Mouse (Mus musculus): Measurements from ENCODE around the gene Cyct. TPM values are rescaled to one million over a fixed set of nuclear protein-coding genes. Genes with fewer than 3 reads are reported as not detected.

Cyct gene
- polyA plus RNA-seq, 1 experiment from 2014 or later = not detected

GRCm38 (mm10) chr2:76320336-76320735, 39.9 kb downstream of the Cyct start:
- H3K4me1 ChIP-seq (ENCODE audit: control insufficient read depth, insufficient read depth, low read depth, low read length) = no peaks in the 10 kb centered on the region
- ATAC-seq = no peak
- 91% methylated on average over 6 of the region's 6 CpGs for WGBS
- no peaks in the 10 kb centered on the region for H3K36me3 ChIP-seq (ENCODE audit: control insufficient read depth, insufficient read depth, low read length)
- H3K9ac ChIP-seq (ENCODE audit: low read depth, low read length) = no peak overlapping the region
- no peak overlapping the region for H3K4me3 ChIP-seq (ENCODE audit: low read length)
- H3K27me3 ChIP-seq (replicated peaks; ENCODE audit: control insufficient read depth, insufficient read depth, low read length) = no peaks in the 10 kb centered on the region
- no peak overlapping the region for H3K27ac ChIP-seq (ENCODE audit: low read depth, low read length)
- no peaks in the 10 kb centered on the region for H3K9me3 ChIP-seq (ENCODE audit: control insufficient read depth, low read length)
- no peak overlapping the region for H3K4me2 ChIP-seq (ENCODE audit: low read length)

- no peak overlapping the region for H3K4me3 ChIP-seq (ENCODE audit: low read length)
- H3K27ac ChIP-seq (ENCODE audit: low read depth, low read length) = no peak overlapping the region
- no peak overlapping the region for H3K9ac ChIP-seq (ENCODE audit: low read depth, low read length)
- no peak overlapping the region for H3K4me2 ChIP-seq (ENCODE audit: low read length)
- H3K36me3 ChIP-seq (ENCODE audit: control insufficient read depth, insufficient read depth, low read length) = no peaks in the 10 kb centered on the region
- 88% methylated on average over 6 of the region's 6 CpGs for WGBS
- no peaks in the 10 kb centered on the region for H3K4me1 ChIP-seq (ENCODE audit: control insufficient read depth, insufficient read depth, low read depth, low read length)
- ATAC-seq = no peak
- H3K9me3 ChIP-seq (ENCODE audit: control insufficient read depth, low read length) = no peaks in the 10 kb centered on the region
- H3K27me3 ChIP-seq (replicated peaks; ENCODE audit: control insufficient read depth, insufficient read depth, low read length) = no peaks in the 10 kb centered on the region
Observed at GRCm38 (mm10) chr2:76319231-76319630, 41.0 kb downstream of the Cyct start.

Small RNAs within 50 kb of the gene (microRNA-seq; reads per million reads assigned to microRNA genes)
- not detected for gene Gm44337

Other genes with a start within 250 kb of the Cyct start
- 1.2 TPM in 2 replicates for gene Pde11a, start 21.7 kb downstream of the Cyct start, polyA plus RNA-seq (2015; fragmentation: Nextera tagmentation; extraction: Ambion mirVana)
- gene Rbm45, start 9.5 kb upstream of the Cyct start, polyA plus RNA-seq (2015; fragmentation: Nextera tagmentation; extraction: Ambion mirVana) = 12.0 and 16.2 TPM in 2 replicates
- gene Osbpl6, start 46.1 kb upstream of the Cyct start, polyA plus RNA-seq (2015; fragmentation: Nextera tagmentation; extraction: Ambion mirVana) = 22.8 and 27.5 TPM in 2 replicates

Measured in hindbrain, embryonic 16.5 days (tissue).